In the genomic region with DNA sequence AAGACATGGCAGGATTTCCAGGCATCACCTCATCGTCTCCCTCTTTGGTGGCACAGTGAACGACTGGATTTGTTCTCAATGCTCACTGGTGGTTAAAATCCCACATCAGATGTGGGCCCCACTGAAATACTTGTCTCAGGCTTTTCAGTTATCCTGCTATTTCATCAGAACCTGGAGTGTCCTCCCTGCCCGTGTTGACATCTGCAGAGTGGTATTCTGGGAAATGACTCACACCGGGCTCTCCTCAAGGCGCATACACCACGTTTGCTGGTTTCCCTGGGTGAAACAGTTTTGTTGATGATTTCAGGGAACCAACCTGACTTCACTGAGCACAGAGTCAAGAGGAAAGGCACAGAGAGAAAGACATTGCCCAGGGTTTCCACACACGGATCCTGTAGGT, we compare ENCODE assay signal across 18 mouse cellular contexts. TPM values are rescaled to one million over a fixed set of nuclear protein-coding genes. Genes with fewer than 3 reads are reported as not detected.
A peak's percentile ranks its signal among the peaks of the same experiment; 100 is the strongest.
DNase-seq lines count a peak whose midpoint lies in the region; ATAC-seq lines count a peak whose summit lies in the region.
"Had no signal": no experiment of that assay in that cellular context is flagged by ENCODE, and none has a peak within 500 bp of the region (broad histone marks: within the 10 kb centered on the region; RNA-seq: fewer than 3 reads in every experiment).

No protein-coding gene starts in this region.

- peak; percentile 31 for DNase-seq in adrenal gland, postnatal 14 days
- DNase-seq in adrenal gland, postnatal 36 days: no peak
- DNase-seq in 3134 (ENCODE audit: extremely low read depth, insufficient read length, low spot score) (peak; percentile 38), NIH3T3 (ENCODE audit: low read depth) (peak; percentile 76)
- DNase-seq in right cerebral cortex, postnatal 36 days (ENCODE audit: low spot score in 2 of 2): no peak
- DNase-seq in urinary bladder, postnatal 4 days (ENCODE audit: low spot score in 2 of 2): no peak
- no peak for DNase-seq in spleen, adult 18-20 months
- DNase-seq: adrenal gland, postnatal 10 days; cerebellum, adult 18-20 months; kidney, adult 18-20 months; right cerebral cortex, postnatal 14 days; thymus, adult 2 months; thymus, postnatal 4 days had no signal

- ATAC-seq in granulocyte monocyte progenitor cell, adult 5-6 weeks (replicated peaks; ENCODE audit: poor library complexity, severe bottlenecking): peak; percentile 82
- ATAC-seq: forebrain, embryonic 14.5 days; hindbrain, embryonic 16.5 days; midbrain, embryonic 15.5 days had no signal

RNA-seq across cellular contexts. Expression of a gene that starts 49.9 kb away (rescaled TPM):
- 0.34 TPM in 1 of 2 replicates, not detected in the other for total RNA-seq in adrenal gland, postnatal 14 days (2021)
- not detected for total RNA-seq in adrenal gland, postnatal 36 days (2021)
- not detected in 2 replicates for total RNA-seq in granulocyte monocyte progenitor cell, adult 5-6 weeks (2014; fragmentation: Nextera tagmentation)
- total RNA-seq in granulocyte monocyte progenitor cell, adult 5-6 weeks (2017): 0.69 TPM in 1 of 2 replicates, not detected in the other
- total RNA-seq: heart, postnatal 25 days had no signal

Comparison
In these comparisons a context has a peak if more than half of its experiments do, and no peak if none do; other contexts are left out.
1. DNase-seq: peak in adrenal gland, postnatal 14 days (single experiment), 3134 (single experiment) and NIH3T3 (single experiment); none in adrenal gland, postnatal 36 days (0 of 2), right cerebral cortex, postnatal 36 days (0 of 2), urinary bladder, postnatal 4 days (0 of 2) and spleen, adult 18-20 months (0 of 2).